Mouse (Mus musculus): ENCODE measurements around the gene Sprr1a.

DNA sequence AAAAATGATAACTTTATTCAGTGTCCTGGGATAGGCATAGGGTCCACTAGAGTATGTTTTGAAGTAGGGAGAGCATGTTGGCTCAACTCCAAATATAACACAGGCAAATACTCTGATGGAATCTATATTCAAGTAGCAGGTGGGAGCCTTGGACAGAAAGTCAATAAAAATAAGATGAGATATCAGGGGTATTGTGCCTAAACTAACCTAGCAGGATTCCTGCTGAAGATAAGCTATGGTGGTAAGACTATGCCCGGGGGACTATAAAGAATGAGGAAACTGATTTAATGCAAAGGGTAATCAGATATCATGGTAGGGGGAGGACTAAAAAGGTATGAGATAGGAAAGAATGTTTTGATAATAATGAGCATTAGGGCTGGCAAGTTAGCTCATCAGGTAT is 22.5 kb upstream of the Sprr1a start:
- TF ChIP-seq CTCF (IDR thresholded peaks at IDR 0.05; ENCODE audit: control insufficient read depth, insufficient read depth, low read length): no peak
- TF ChIP-seq POLR2A (IDR thresholded peaks at IDR 0.05; ENCODE audit: borderline replicate concordance, control insufficient read depth, low read depth, low read length): no peak
